Mouse (Mus musculus) forebrain, embryonic 15.5 days (tissue): ENCODE data around the gene Nlgn1. TPM values are rescaled to one million over a fixed set of nuclear protein-coding genes. Genes with fewer than 3 reads are reported as not detected.

Experiments used
- ATAC-seq: fragments of 200-750 bp; cut with Nextera tagmentation; replicated peaks from 2 replicates; pipeline ENCODE4 v1.8.0; 2017; ENCODE audit warnings: mild to moderate bottlenecking, moderate TSS enrichment, moderate library complexity
- H3K27ac ChIP-seq: fragments of 300-500 bp; sonication (generic); replicated peaks from 2 replicates; pipeline ENCODE4 v1.5.1; 2015; ENCODE audit warnings: mild to moderate bottlenecking, inconsistent platforms
- H3K27me3 ChIP-seq: fragments of 300-500 bp; sonication (generic); 2 replicates; pipeline ENCODE4 v1.6.1; 2015; ENCODE audit warnings: inconsistent platforms
- H3K36me3 ChIP-seq: fragments of 300-500 bp; sonication (generic); 2 replicates; pipeline ENCODE4 v1.6.1; 2015; ENCODE audit warnings: mild to moderate bottlenecking, inconsistent platforms
- H3K4me1 ChIP-seq: fragments of 300-500 bp; sonication (generic); 2 replicates; pipeline ENCODE4 v1.6.1; 2015; ENCODE audit warnings: inconsistent platforms
- H3K4me2 ChIP-seq: fragments of 300-500 bp; sonication (generic); replicated peaks from 2 replicates; pipeline ENCODE4 v1.6.1; 2015; ENCODE audit warnings: mild to moderate bottlenecking, inconsistent platforms
- H3K4me3 ChIP-seq: fragments of 300-500 bp; sonication (generic); 2 replicates; pipeline ENCODE4 v1.5.1; 2015; ENCODE audit warnings: mild to moderate bottlenecking, inconsistent platforms
- H3K9ac ChIP-seq: fragments of 300-500 bp; sonication (generic); replicated peaks from 2 replicates; pipeline ENCODE4 v1.6.1; 2015; ENCODE audit warnings: mild to moderate bottlenecking, inconsistent platforms
- H3K9me3 ChIP-seq: fragments of 300-500 bp; sonication (generic); 2 replicates; pipeline ENCODE4 v1.6.1; 2016; ENCODE audit warnings: inconsistent platforms
- WGBS: fragments of 180-500 bp; shearing (Covaris S2); methylation state at CpG from one replicate; pipeline ENCODE4 v1.1.7; 2015; ENCODE audit warnings: mixed read lengths; 5-methylcytosine and 5-hydroxymethylcytosine counted together
- polyA plus RNA-seq: library from polyadenylated mRNA; unstranded; fragments of >200 nt; fragmentation: Nextera tagmentation; extraction: Ambion mirVana; gene quantifications from 2 replicates; pipeline ENCODE4 v1.2.1, GENCODE M21; 2015

The Nlgn1 gene
- polyA plus RNA-seq, 1 experiment from 2014 or later: 26.1 TPM

- WGBS: 37% methylated on average over 4 of the region's 4 CpGs
- peaks cover 4% of the 10 kb centered on the region; the same call in 1 of the 2 replicates for H3K4me1 ChIP-seq
- no peak overlapping the region for H3K9ac ChIP-seq
- no peaks in the 10 kb centered on the region for H3K27me3 ChIP-seq
- H3K9me3 ChIP-seq: no peaks in the 10 kb centered on the region
- 0 out of 2 replicates have a peak, but pooled peaks have one; percentile 38 for ATAC-seq
- H3K4me2 ChIP-seq: no peak overlapping the region
- H3K27ac ChIP-seq: no peak overlapping the region
- no peak overlapping the region for H3K4me3 ChIP-seq
- no peaks in the 10 kb centered on the region for H3K36me3 ChIP-seq
These were observed 659.5 kb downstream of the Nlgn1 start for GRCm38 (mm10) chr3:25672779-25673178.

GRCm38 (mm10) chr3:25663464-25663863 lies 668.8 kb downstream of the Nlgn1 start:
- H3K9me3 ChIP-seq: no peaks in the 10 kb centered on the region
- H3K27me3 ChIP-seq: no peaks in the 10 kb centered on the region
- no peaks in the 10 kb centered on the region for H3K36me3 ChIP-seq
- no peak overlapping the region for H3K4me3 ChIP-seq
- ATAC-seq: no peak
- no peaks in the 10 kb centered on the region for H3K4me1 ChIP-seq
- H3K4me2 ChIP-seq: no peak overlapping the region
- H3K9ac ChIP-seq: no peak overlapping the region
- no peak overlapping the region for H3K27ac ChIP-seq
- 72% methylated on average over 2 of the region's 2 CpGs for WGBS

- Histone ChIP-seq H3K27me3 (no peaks in the 10 kb centered on the region), H3K36me3 (no peaks in the 10 kb centered on the region), H3K4me3 (no peak overlapping the region), H3K9ac (no peak overlapping the region), H3K4me2 (no peak overlapping the region), H3K9me3 (no peaks in the 10 kb centered on the region; the same call in 1 of the 2 replicates), H3K27ac (no peak overlapping the region), H3K4me1 (no peaks in the 10 kb centered on the region)
- 77% methylated on average over 3 of the region's 3 CpGs for WGBS
- ATAC-seq: no peak
These were observed 672.0 kb downstream of the Nlgn1 start for GRCm38 (mm10) chr3:25660285-25660684.

GRCm38 (mm10) chr3:25658006-25658405 lies 674.3 kb downstream of the Nlgn1 start:
- no peak overlapping the region for H3K4me2 ChIP-seq
- no peak for ATAC-seq
- WGBS: 81% methylated on average over 14 of the region's 14 CpGs
- H3K4me1 ChIP-seq: no peaks in the 10 kb centered on the region
- H3K36me3 ChIP-seq: no peaks in the 10 kb centered on the region
- no peak overlapping the region for H3K9ac ChIP-seq
- no peaks in the 10 kb centered on the region for H3K27me3 ChIP-seq
- H3K9me3 ChIP-seq: no peaks in the 10 kb centered on the region; the same call in 1 of the 2 replicates
- H3K27ac ChIP-seq: no peak overlapping the region
- no peak overlapping the region for H3K4me3 ChIP-seq

GRCm38 (mm10) chr3:25657074-25657473 lies 675.2 kb downstream of the Nlgn1 start:
- no peaks in the 10 kb centered on the region for H3K27me3 ChIP-seq
- 66% methylated on average over 11 of the region's 11 CpGs for WGBS
- no peak overlapping the region for H3K4me2 ChIP-seq
- no peak overlapping the region for H3K9ac ChIP-seq
- H3K36me3 ChIP-seq: no peaks in the 10 kb centered on the region
- no peak overlapping the region for H3K4me3 ChIP-seq
- no peak overlapping the region for H3K27ac ChIP-seq
- H3K9me3 ChIP-seq: no peaks in the 10 kb centered on the region; the same call in 1 of the 2 replicates
- H3K4me1 ChIP-seq: no peaks in the 10 kb centered on the region
- ATAC-seq: peak; percentile 78

- H3K4me3 ChIP-seq: no peak overlapping the region
- no peaks in the 10 kb centered on the region for H3K36me3 ChIP-seq
- ATAC-seq: 0 out of 2 replicates have a peak, but pooled peaks have one; percentile 19
- no peak overlapping the region for H3K9ac ChIP-seq
- no peak overlapping the region for H3K4me2 ChIP-seq
- no peaks in the 10 kb centered on the region for H3K27me3 ChIP-seq
- WGBS: 75% methylated on average over 4 of the region's 4 CpGs
- no peaks in the 10 kb centered on the region; the same call in 1 of the 2 replicates for H3K9me3 ChIP-seq
- H3K4me1 ChIP-seq: no peaks in the 10 kb centered on the region
- H3K27ac ChIP-seq: no peak overlapping the region
These were observed 679.2 kb downstream of the Nlgn1 start for GRCm38 (mm10) chr3:25653010-25653409.

GRCm38 (mm10) chr3:25645895-25646691 lies 686.2 kb downstream of the Nlgn1 start:
- Histone ChIP-seq H3K4me2 (no peak overlapping the region), H3K36me3 (no peaks in the 10 kb centered on the region), H3K4me3 (no peak overlapping the region), H3K9me3 (no peaks in the 10 kb centered on the region), H3K27ac (peak overlapping the region; percentile 59), H3K9ac (no peak overlapping the region), H3K4me1 (peaks cover 6% of the 10 kb centered on the region; the same call in 1 of the 2 replicates), H3K27me3 (no peaks in the 10 kb centered on the region)
- 22% methylated on average over 4 of the region's 4 CpGs for WGBS
- peak; percentile 84 for ATAC-seq

GRCm38 (mm10) chr3:25629198-25629597 lies 703.1 kb downstream of the Nlgn1 start:
- H3K36me3 ChIP-seq: no peaks in the 10 kb centered on the region
- H3K9ac ChIP-seq: no peak overlapping the region
- no peak overlapping the region for H3K4me2 ChIP-seq
- WGBS: 95% methylated on average over 2 of the region's 2 CpGs
- no peaks in the 10 kb centered on the region for H3K27me3 ChIP-seq
- no peaks in the 10 kb centered on the region for H3K4me1 ChIP-seq
- H3K27ac ChIP-seq: no peak overlapping the region
- H3K9me3 ChIP-seq: no peaks in the 10 kb centered on the region
- ATAC-seq: no peak
- H3K4me3 ChIP-seq: no peak overlapping the region

- 9% methylated on average over 1 of the region's 1 CpGs for WGBS
- no peak overlapping the region for H3K4me3 ChIP-seq
- ATAC-seq: no peak
- H3K27me3 ChIP-seq: no peaks in the 10 kb centered on the region
- no peak overlapping the region for H3K9ac ChIP-seq
- no peak overlapping the region for H3K27ac ChIP-seq
- no peaks in the 10 kb centered on the region for H3K9me3 ChIP-seq
- peaks cover 4% of the 10 kb centered on the region; the same call in 1 of the 2 replicates for H3K4me1 ChIP-seq
- H3K4me2 ChIP-seq: no peak overlapping the region
- H3K36me3 ChIP-seq: no peaks in the 10 kb centered on the region
These were observed 725.7 kb downstream of the Nlgn1 start for GRCm38 (mm10) chr3:25606597-25606996.

GRCm38 (mm10) chr3:25597513-25597912 lies 734.7 kb downstream of the Nlgn1 start:
- Histone ChIP-seq H3K9ac (no peak overlapping the region), H3K4me3 (no peak overlapping the region), H3K27me3 (no peaks in the 10 kb centered on the region), H3K27ac (no peak overlapping the region; the same call in 1 of the 2 replicates), H3K9me3 (no peaks in the 10 kb centered on the region), H3K4me1 (peaks cover 7% of the 10 kb centered on the region; the same call in 1 of the 2 replicates), H3K36me3 (no peaks in the 10 kb centered on the region), H3K4me2 (no peak overlapping the region)
- peak; percentile 87 for ATAC-seq
- 20% methylated on average over 5 of the region's 5 CpGs for WGBS

- H3K4me3 ChIP-seq: no peak overlapping the region
- ATAC-seq: no peak
- H3K9ac ChIP-seq: no peak overlapping the region
- no peaks in the 10 kb centered on the region for H3K36me3 ChIP-seq
- no peak overlapping the region for H3K4me2 ChIP-seq
- H3K27me3 ChIP-seq: no peaks in the 10 kb centered on the region
- WGBS: 42% methylated on average over 5 of the region's 5 CpGs
- no peaks in the 10 kb centered on the region for H3K9me3 ChIP-seq
- H3K27ac ChIP-seq: no peak overlapping the region
- H3K4me1 ChIP-seq: no peaks in the 10 kb centered on the region
These were observed 756.7 kb downstream of the Nlgn1 start for GRCm38 (mm10) chr3:25575526-25575925.

GRCm38 (mm10) chr3:25574840-25575239 lies 757.4 kb downstream of the Nlgn1 start:
- Histone ChIP-seq H3K9me3 (no peaks in the 10 kb centered on the region), H3K4me2 (no peak overlapping the region), H3K4me1 (no peaks in the 10 kb centered on the region), H3K27ac (no peak overlapping the region), H3K9ac (no peak overlapping the region), H3K36me3 (no peaks in the 10 kb centered on the region), H3K4me3 (no peak overlapping the region), H3K27me3 (no peaks in the 10 kb centered on the region)
- ATAC-seq: no peak
- 87% methylated on average over 3 of the region's 3 CpGs for WGBS
